Mouse (Mus musculus) cerebellum, adult 8-10 months (tissue): ENCODE measurements around the gene Thbs2.

ENCODE experiments used
- DNase-seq: peaks from one replicate; pipeline ENCODE4 v3.0.0; 2022

Thbs2 gene

GRCm38 (mm10) chr17:14693994-14694374 lies at the start of gene Thbs2:
Thbs2 (minus strand) TSS chr17:14694235.
- DNase-seq: no peak

- no peak for DNase-seq
These were observed 41.5 kb upstream of the Thbs2 start for GRCm38 (mm10) chr17:14735493-14736004.

- DNase-seq: no peak
These were observed 40.3 kb upstream of the Thbs2 start for GRCm38 (mm10) chr17:14734380-14734779.

- no peak for DNase-seq
These were observed 39.9 kb upstream of the Thbs2 start for GRCm38 (mm10) chr17:14733941-14734340.

GRCm38 (mm10) chr17:14733027-14733426 lies 39.0 kb upstream of the Thbs2 start:
- no peak for DNase-seq

- DNase-seq: no peak
These were observed 36.6 kb upstream of the Thbs2 start for GRCm38 (mm10) chr17:14730629-14731028.

- DNase-seq: no peak
These were observed 33.4 kb upstream of the Thbs2 start for GRCm38 (mm10) chr17:14727481-14727880.

- DNase-seq: no peak
These were observed 30.8 kb upstream of the Thbs2 start for GRCm38 (mm10) chr17:14724786-14725185.

- DNase-seq: no peak
These were observed 27.3 kb upstream of the Thbs2 start for GRCm38 (mm10) chr17:14721325-14721724.

GRCm38 (mm10) chr17:14720912-14721311 lies 26.9 kb upstream of the Thbs2 start:
- DNase-seq: no peak

- no peak for DNase-seq
These were observed 26.2 kb upstream of the Thbs2 start for GRCm38 (mm10) chr17:14720227-14720626.

- no peak for DNase-seq
These were observed 24.8 kb upstream of the Thbs2 start for GRCm38 (mm10) chr17:14718801-14719200.

GRCm38 (mm10) chr17:14714782-14715181 lies 20.7 kb upstream of the Thbs2 start:
- DNase-seq: no peak

GRCm38 (mm10) chr17:14714374-14714773 lies 20.3 kb upstream of the Thbs2 start:
- DNase-seq: no peak

- DNase-seq: no peak
These were observed 17.7 kb upstream of the Thbs2 start for GRCm38 (mm10) chr17:14711784-14712183.

- DNase-seq: no peak
These were observed 17.0 kb upstream of the Thbs2 start for GRCm38 (mm10) chr17:14711032-14711431.

GRCm38 (mm10) chr17:14706066-14706465 lies 12.0 kb upstream of the Thbs2 start:
- no peak for DNase-seq

GRCm38 (mm10) chr17:14705466-14705865 lies 11.4 kb upstream of the Thbs2 start:
- no peak for DNase-seq

GRCm38 (mm10) chr17:14703771-14704170 lies 9.7 kb upstream of the Thbs2 start:
- no peak for DNase-seq

GRCm38 (mm10) chr17:14703268-14703667 lies 9.2 kb upstream of the Thbs2 start:
- DNase-seq: no peak

- DNase-seq: no peak
These were observed 8.7 kb upstream of the Thbs2 start for GRCm38 (mm10) chr17:14702701-14703100.

GRCm38 (mm10) chr17:14701891-14702290 lies 7.9 kb upstream of the Thbs2 start:
- DNase-seq: no peak

GRCm38 (mm10) chr17:14700204-14700603 lies 6.2 kb upstream of the Thbs2 start:
- no peak for DNase-seq

- DNase-seq: no peak
These were observed 4.2 kb upstream of the Thbs2 start for GRCm38 (mm10) chr17:14698188-14698587.

- DNase-seq: no peak
These were observed 3.1 kb upstream of the Thbs2 start for GRCm38 (mm10) chr17:14697096-14697495.
